Mouse (Mus musculus) lung, embryonic 16.5 days (tissue): ENCODE data around the gene Ak5. TPM values are rescaled to one million over a fixed set of nuclear protein-coding genes. Genes with fewer than 3 reads are reported as not detected.

Experiments used
- ATAC-seq: fragments of 200-750 bp; cut with Nextera tagmentation; 2 replicates; pipeline ENCODE4 v1.8.0; 2017; ENCODE audit warnings: low read depth, mild to moderate bottlenecking, moderate library complexity
- H3K27ac ChIP-seq: fragments of 300-500 bp; sonication (generic); 2 replicates; pipeline ENCODE4 v1.5.1; 2014; ENCODE audit warnings: mild to moderate bottlenecking, control low read depth, low read length
- H3K27me3 ChIP-seq: fragments of 300-500 bp; sonication (generic); 2 replicates; pipeline ENCODE4 v1.6.1; 2014; ENCODE audit warnings: low read depth, low read length, mixed read lengths; ENCODE audit not compliant: control insufficient read depth, insufficient read depth
- H3K36me3 ChIP-seq: fragments of 300-500 bp; sonication (generic); 2 replicates; pipeline ENCODE4 v1.6.1; 2014; ENCODE audit warnings: low read length; ENCODE audit not compliant: control insufficient read depth, insufficient read depth
- H3K4me1 ChIP-seq: fragments of 300-500 bp; sonication (generic); replicated peaks from 2 replicates; pipeline ENCODE4 v1.6.1; 2014; ENCODE audit warnings: low read length, mixed read lengths; ENCODE audit not compliant: control insufficient read depth, insufficient read depth
- H3K4me2 ChIP-seq: fragments of 300-500 bp; sonication (generic); 2 replicates; pipeline ENCODE4 v1.6.1; 2014; ENCODE audit warnings: low read depth, low read length, control low read depth
- H3K4me3 ChIP-seq: fragments of 300-500 bp; sonication (generic); 2 replicates; pipeline ENCODE4 v1.5.1; 2014; ENCODE audit warnings: mild to moderate bottlenecking, low read length, control low read depth
- H3K9ac ChIP-seq: fragments of 300-500 bp; sonication (generic); 2 replicates; pipeline ENCODE4 v1.6.1; 2014; ENCODE audit warnings: low read length, control low read depth
- H3K9me3 ChIP-seq: fragments of 300-500 bp; sonication (generic); 2 replicates; pipeline ENCODE4 v1.6.1; 2016; ENCODE audit warnings: low read length; ENCODE audit not compliant: control insufficient read depth
- WGBS: fragments of 180-500 bp; shearing (Covaris S2); extraction: QIAGEN DNeasy Blood & Tissue Kit; methylation state at CpG from one replicate; pipeline ENCODE4 v1.1.7; 2014; 5-methylcytosine and 5-hydroxymethylcytosine counted together
- polyA plus RNA-seq: library from polyadenylated mRNA; unstranded; fragments of >200 nt; fragmentation: Nextera tagmentation; extraction: Ambion mirVana; gene quantifications from 2 replicates; pipeline ENCODE4 v1.2.1, GENCODE M21; 2015

Ak5 gene
- polyA plus RNA-seq, 1 experiment from 2014 or later, result 2.3 TPM

DNA sequence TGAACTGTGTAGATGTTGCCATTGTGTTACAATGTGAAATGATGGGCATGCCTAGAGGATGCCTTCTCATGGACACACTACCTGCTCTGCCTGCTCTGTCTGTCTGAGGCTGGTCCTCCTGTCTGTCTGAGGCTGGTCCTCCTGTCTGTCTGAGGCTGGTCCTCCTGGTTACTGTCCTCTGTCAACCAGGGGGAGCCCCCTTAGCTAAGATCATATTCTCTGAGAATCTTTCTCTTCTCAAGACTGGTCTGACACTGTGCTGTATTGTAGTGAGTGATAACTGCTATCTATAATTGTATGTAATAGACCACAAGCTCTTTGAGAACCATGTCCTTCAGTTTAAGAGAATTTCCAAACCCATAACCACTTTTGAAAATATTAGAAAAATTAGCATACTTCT, 232.6 kb downstream of the Ak5 start:
- no peak for ATAC-seq
- Histone ChIP-seq H3K27ac (no peak overlapping the region), H3K9ac (no peak overlapping the region), H3K4me1 (no peaks in the 10 kb centered on the region), H3K27me3 (no peaks in the 10 kb centered on the region), H3K9me3 (no peaks in the 10 kb centered on the region), H3K36me3 (peaks cover 2% of the 10 kb centered on the region; the same call in 1 of the 2 replicates), H3K4me3 (no peak overlapping the region), H3K4me2 (no peak overlapping the region)

DNA sequence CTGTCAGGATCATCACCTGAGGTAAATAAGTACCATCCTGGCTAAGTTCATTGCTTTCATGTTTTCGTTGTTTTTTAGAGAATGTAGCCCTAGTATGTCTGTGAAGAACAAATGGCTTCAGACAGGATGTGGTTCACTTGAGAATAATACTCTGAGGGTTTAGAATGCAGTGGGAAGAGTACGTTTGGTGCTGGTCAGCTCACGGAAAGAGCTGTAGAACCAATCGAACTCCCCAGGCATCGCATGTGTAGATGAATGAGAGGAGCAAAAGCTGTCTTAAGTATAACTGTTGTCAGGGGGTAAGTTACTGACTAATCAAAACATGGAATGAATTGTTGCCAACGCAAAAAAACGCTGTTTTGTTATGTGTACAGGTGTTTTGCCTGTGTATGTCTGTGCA, 235.5 kb downstream of the Ak5 start:
- Histone ChIP-seq H3K9me3 (no peaks in the 10 kb centered on the region), H3K9ac (no peak overlapping the region), H3K36me3 (peaks cover 12% of the 10 kb centered on the region), H3K4me1 (no peaks in the 10 kb centered on the region), H3K4me3 (no peak overlapping the region), H3K27ac (no peak overlapping the region), H3K27me3 (no peaks in the 10 kb centered on the region), H3K4me2 (no peak overlapping the region)
- ATAC-seq, result no peak
- WGBS, result 93% methylated on average over 7 of the region's 7 CpGs

DNA sequence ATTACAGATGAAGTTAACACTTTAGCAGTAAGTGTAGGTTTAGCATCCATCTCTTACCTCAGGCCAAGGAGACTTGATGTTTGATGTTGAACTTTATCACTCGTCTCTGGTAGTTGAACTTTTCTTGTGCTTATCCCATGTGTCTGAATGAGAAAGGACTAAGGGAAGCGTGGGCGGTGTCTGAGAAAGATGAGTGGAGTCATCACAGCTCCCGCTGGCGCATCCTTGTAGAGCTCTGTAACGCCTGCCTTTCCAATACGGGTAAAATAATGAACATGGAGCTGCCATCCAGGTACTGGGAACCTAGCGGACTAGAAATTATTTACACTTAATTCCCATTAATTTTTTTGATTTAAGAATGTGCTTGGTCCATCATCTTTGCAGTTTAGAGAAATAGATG, 239.2 kb downstream of the Ak5 start:
- H3K36me3 ChIP-seq, result peaks cover 13% of the 10 kb centered on the region
- no peaks in the 10 kb centered on the region for H3K4me1 ChIP-seq
- no peak overlapping the region for H3K4me3 ChIP-seq
- no peak overlapping the region for H3K27ac ChIP-seq
- no peak overlapping the region for H3K4me2 ChIP-seq
- WGBS, result 86% methylated on average over 8 of the region's 8 CpGs
- no peak for ATAC-seq
- H3K9ac ChIP-seq, result no peak overlapping the region
- no peaks in the 10 kb centered on the region for H3K9me3 ChIP-seq
- H3K27me3 ChIP-seq, result no peaks in the 10 kb centered on the region

Other genes with a start within 250 kb of the Ak5 start
- gene Pigk, start 45.7 kb upstream of the Ak5 start, polyA plus RNA-seq, result 34.1 and 50.3 TPM in 2 replicates